Mouse (Mus musculus) lung, adult 18-20 months (tissue): ENCODE results near the gene Irf2bp1.

Experiments
- DNase-seq, 2 experiments: peaks; one replicate each; pipeline ENCODE4 v3.0.0; 2022; ENCODE audit warnings: mixed read lengths in 2 of 2

Irf2bp1 gene

GRCm38 (mm10) chr7:19001066-19001806 is 2.6 kb upstream of the Irf2bp1 start:
- peak; percentile 81 to 82 for DNase-seq

GRCm38 (mm10) chr7:19001807-19002085 is 2.1 kb upstream of the Irf2bp1 start:
- no peak for DNase-seq

GRCm38 (mm10) chr7:19002115-19002514 is 1.7 kb upstream of the Irf2bp1 start:
- DNase-seq: no peak

GRCm38 (mm10) chr7:19002848-19003498 is 871 bp upstream of the Irf2bp1 start:
- DNase-seq: peak; percentile 80 to 87

GRCm38 (mm10) chr7:19004631-19005079 is 811 bp downstream of the Irf2bp1 start:
- DNase-seq: no peak

- no peak for DNase-seq
These were observed 1.7 kb downstream of the Irf2bp1 start for GRCm38 (mm10) chr7:19005417-19006121.

GRCm38 (mm10) chr7:19006476-19006875 is 2.6 kb downstream of the Irf2bp1 start:
- peak; percentile 81 to 87 for DNase-seq

GRCm38 (mm10) chr7:19007026-19007977 is 3.5 kb downstream of the Irf2bp1 start:
- DNase-seq: no peak

- no peak for DNase-seq
These were observed 6.7 kb downstream of the Irf2bp1 start for GRCm38 (mm10) chr7:19010581-19010980.

- DNase-seq: peak in 1 of 2 experiments; percentile 63
These were observed 8.3 kb downstream of the Irf2bp1 start for GRCm38 (mm10) chr7:19012025-19012621.

- DNase-seq: no peak
These were observed 9.0 kb downstream of the Irf2bp1 start for GRCm38 (mm10) chr7:19012882-19013281.

GRCm38 (mm10) chr7:19014452-19014851 is 10.6 kb downstream of the Irf2bp1 start:
- DNase-seq: no peak

GRCm38 (mm10) chr7:19016042-19016441 is 12.2 kb downstream of the Irf2bp1 start:
- DNase-seq: no peak

- no peak for DNase-seq
These were observed 14.1 kb downstream of the Irf2bp1 start for GRCm38 (mm10) chr7:19017909-19018308.

- peak in 1 of 2 experiments; percentile 14 for DNase-seq
These were observed 17.2 kb downstream of the Irf2bp1 start for GRCm38 (mm10) chr7:19021048-19021447.

GRCm38 (mm10) chr7:19022189-19022958 is 18.5 kb downstream of the Irf2bp1 start:
- DNase-seq: no peak

GRCm38 (mm10) chr7:19023357-19023814 is 19.5 kb downstream of the Irf2bp1 start, which contains the start of gene Foxa3:
TSS of gene Foxa3 (minus strand) at chr7:19023538.
- peak; percentile 39 to 61 for DNase-seq

- DNase-seq: peak; percentile 96 to 97
These were observed 20.3 kb downstream of the Irf2bp1 start, which contains the start of gene Sympk for GRCm38 (mm10) chr7:19024096-19024506. TSS of gene Sympk (plus strand) at chr7:19024377.

- DNase-seq: no peak
These were observed 20.9 kb downstream of the Irf2bp1 start for GRCm38 (mm10) chr7:19024581-19025255.

GRCm38 (mm10) chr7:19028067-19028466 is 24.2 kb downstream of the Irf2bp1 start:
- no peak for DNase-seq
